Mouse (Mus musculus) heart, adult 8-10 months (tissue): ENCODE measurements at regions not wholly inside any gene's neighbourhood (a gene's known extent, or its start where the extent isn't known, plus 50 kb on each side); places are given as distances from the start of the nearest gene placed in this dataset.

Source experiments
- DNase-seq: peaks from one replicate; pipeline ENCODE4 v3.0.0; 2022; ENCODE audit warnings: low spot score

DNA sequence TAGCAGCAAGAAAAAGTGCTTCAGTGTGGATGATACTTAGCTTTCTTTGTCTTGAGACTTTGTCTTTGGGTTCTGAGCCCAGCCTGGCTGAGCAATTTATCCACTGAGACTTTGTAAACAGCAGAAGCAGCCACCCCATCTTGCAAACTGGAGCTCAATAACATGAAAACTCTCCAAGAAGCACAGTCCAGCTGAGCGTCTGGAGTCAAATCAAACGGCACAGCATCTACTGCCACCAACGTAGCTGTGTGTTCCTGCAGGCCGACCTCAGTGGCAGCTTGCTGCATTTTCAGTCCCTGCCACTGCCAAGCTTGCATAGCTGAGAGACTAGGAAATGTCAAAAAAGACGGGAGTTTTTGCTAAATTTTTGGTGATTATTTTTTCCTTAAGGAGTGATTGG, 68.8 kb upstream of the Galnt17 start:
- peak; percentile 12 for DNase-seq

- peak; percentile 25 for DNase-seq
Observed at GRCm38 (mm10) chr5:131371341-131372134, 63.2 kb upstream of the Galnt17 start.

DNA sequence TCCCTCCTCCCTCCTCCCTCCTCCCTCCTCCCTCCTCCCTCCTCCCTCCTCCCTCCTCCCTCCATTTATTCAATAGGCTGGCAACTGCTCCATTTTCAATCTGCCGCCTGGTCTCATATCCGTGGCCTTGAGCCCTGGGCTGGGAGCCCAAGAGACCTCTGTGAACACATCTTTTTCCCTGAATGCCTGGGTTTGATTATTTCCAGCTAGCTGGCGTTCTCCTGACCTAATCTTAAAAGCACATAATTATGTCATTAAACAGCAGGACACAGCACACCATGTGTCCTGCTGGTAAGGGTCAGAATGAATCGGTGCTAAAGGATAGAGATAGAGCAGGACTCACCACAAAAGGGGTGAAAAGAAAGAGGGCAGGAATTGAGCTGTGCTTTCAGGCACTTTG, 59.2 kb upstream of the Galnt17 start:
- DNase-seq = no peak

DNA sequence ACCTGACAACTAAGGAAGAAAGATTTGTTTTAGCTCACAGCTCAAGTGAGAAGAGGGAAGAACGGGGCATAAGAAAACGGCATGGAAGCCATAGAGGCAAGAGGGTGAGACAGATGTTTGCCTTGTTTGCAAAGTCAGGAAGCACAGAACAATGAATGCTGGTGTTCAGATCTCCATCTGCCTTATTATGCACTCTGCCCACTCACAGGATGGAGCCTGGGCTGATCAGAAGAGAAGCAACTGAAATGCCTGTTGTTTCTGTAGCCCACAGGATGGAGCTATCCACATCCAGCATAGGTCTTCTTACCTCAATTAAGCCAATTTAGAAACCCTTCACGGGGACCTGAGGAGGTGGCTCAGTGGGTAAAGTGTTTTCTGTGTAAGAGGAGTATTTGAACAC, 51.5 kb upstream of the Galnt17 start:
- DNase-seq = no peak
